Mouse (Mus musculus) embryonic fibroblast, embryonic 13.5 days (primary cell): ENCODE results near the gene Zfp865.

Source experiments
- CTCF ChIP-seq: IDR thresholded peaks from 2 replicates; pipeline ENCODE4 v1.5.1; 2011; ENCODE audit warnings: mild to moderate bottlenecking, control low read depth, low read length, moderate library complexity, borderline replicate concordance; ENCODE audit not compliant: insufficient read depth
- POLR2A ChIP-seq: IDR thresholded peaks from 2 replicates; pipeline ENCODE4 v1.6.1; 2011; ENCODE audit warnings: low read depth, mild to moderate bottlenecking, control low read depth, low read length, moderate library complexity

DNA sequence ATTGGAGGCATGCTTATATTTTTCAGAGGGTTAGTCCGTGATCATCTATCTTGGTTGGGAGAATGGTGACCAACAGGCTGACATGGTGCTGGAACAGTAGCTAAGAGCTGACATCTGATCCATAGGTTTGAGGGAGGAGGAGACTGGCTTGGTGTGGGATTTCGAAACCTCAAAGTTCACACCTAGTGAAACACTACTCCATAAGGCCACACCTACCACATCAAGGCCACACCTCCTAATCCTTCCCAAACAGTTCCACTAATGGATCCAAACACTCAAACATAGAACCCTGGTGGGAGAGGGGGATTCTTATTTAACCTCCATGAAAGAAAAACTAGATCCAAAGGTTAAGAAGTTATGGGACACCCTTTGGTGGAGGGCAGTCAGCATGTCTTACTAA, 3.3 kb upstream of the Zfp865 start:
- TF ChIP-seq CTCF (no peak), POLR2A (no peak)
